ENCODE assay signal across 10 mouse cellular contexts in the genomic region with DNA sequence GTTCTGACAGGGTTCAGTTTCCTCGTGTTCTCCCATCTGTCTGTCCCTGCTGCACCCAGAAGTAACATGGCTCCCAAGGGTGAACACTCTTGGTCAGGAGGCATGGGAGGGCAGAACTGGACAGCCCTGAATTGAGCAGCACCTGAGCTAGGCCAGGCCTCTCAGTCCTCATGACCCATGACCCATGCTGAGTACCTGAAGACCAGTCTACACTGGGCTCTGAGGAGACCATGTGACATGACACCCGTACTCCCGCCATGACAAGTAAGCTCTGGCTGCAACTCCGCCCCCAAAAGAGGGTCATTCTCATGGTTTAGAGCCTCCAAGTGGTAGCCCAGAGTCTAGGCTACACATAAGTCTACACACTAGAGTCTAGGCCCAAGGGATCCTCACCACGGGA.
DNase-seq lines count a peak whose midpoint lies in the region; ATAC-seq and TF ChIP-seq lines count a peak whose summit lies in the region.
"Had no signal": no experiment of that assay in that cellular context is flagged by ENCODE, and none has a peak within 500 bp of the region (broad histone marks: within the 10 kb centered on the region; RNA-seq: fewer than 3 reads in every experiment).

No protein-coding gene starts in this region.

- H3K4me1 ChIP-seq in forebrain, embryonic 11.5 days (replicated peaks; ENCODE audit: control insufficient read depth, insufficient read depth, low read length): no peaks in the 10 kb centered on the region; the same call in 1 of the 2 replicates
- H3K4me1 ChIP-seq in forebrain, postnatal 0 days (ENCODE audit: insufficient read depth): no peaks in the 10 kb centered on the region
- peaks cover 4% of the 10 kb centered on the region for H3K4me1 ChIP-seq in midbrain, embryonic 11.5 days (ENCODE audit: control insufficient read depth, insufficient read depth, low read length)
- peaks cover 27% of the 10 kb centered on the region for H3K4me1 ChIP-seq in midbrain, embryonic 10.5 days
- H3K4me1 ChIP-seq in intestine, embryonic 16.5 days (ENCODE audit: control insufficient read depth, insufficient read depth, low read length): 0 out of 2 replicates have a peak, but pooled peaks cover 7% of the 10 kb centered on the region
- no peaks in the 10 kb centered on the region for H3K4me1 ChIP-seq in midbrain, postnatal 0 days (ENCODE audit: insufficient read depth, low read length)

- 76% methylated on average over 5 of the region's 5 CpGs for WGBS in forebrain, embryonic 11.5 days
- 63% methylated on average over 5 of the region's 5 CpGs for WGBS in forebrain, postnatal 0 days
- 60% methylated on average over 5 of the region's 5 CpGs for WGBS in midbrain, embryonic 11.5 days
- 77% methylated on average over 5 of the region's 5 CpGs for WGBS in midbrain, embryonic 10.5 days
- 56% methylated on average over 5 of the region's 5 CpGs for WGBS in intestine, embryonic 16.5 days
- WGBS in midbrain, postnatal 0 days: 65% methylated on average over 5 of the region's 5 CpGs

- peak; percentile 59; the same call in 1 of the 2 replicates for ATAC-seq in forebrain, embryonic 11.5 days (replicated peaks; ENCODE audit: low FRiP score)
- ATAC-seq in forebrain, postnatal 0 days: no peak
- no peak for ATAC-seq in midbrain, embryonic 11.5 days (ENCODE audit: low FRiP score)
- 0 out of 2 replicates have a peak, but pooled peaks have one; percentile 32 for ATAC-seq in intestine, embryonic 16.5 days
- 0 out of 2 replicates have a peak, but pooled peaks have one; percentile 8 for ATAC-seq in midbrain, postnatal 0 days (ENCODE audit: low FRiP score)

- no peaks in the 10 kb centered on the region for H3K36me3 ChIP-seq in forebrain, embryonic 11.5 days (ENCODE audit: control insufficient read depth, insufficient read depth, low read length)
- no peaks in the 10 kb centered on the region for H3K36me3 ChIP-seq in forebrain, postnatal 0 days (ENCODE audit: insufficient read depth)
- H3K36me3 ChIP-seq in midbrain, embryonic 11.5 days (ENCODE audit: control insufficient read depth, insufficient read depth, low read length): no peaks in the 10 kb centered on the region
- no peaks in the 10 kb centered on the region for H3K36me3 ChIP-seq in midbrain, embryonic 10.5 days
- no peaks in the 10 kb centered on the region for H3K36me3 ChIP-seq in intestine, embryonic 16.5 days (ENCODE audit: control insufficient read depth, insufficient read depth, low read length)
- H3K36me3 ChIP-seq in midbrain, postnatal 0 days (ENCODE audit: insufficient read depth, low read length): no peaks in the 10 kb centered on the region
- H3K36me3 ChIP-seq: heart, embryonic 12.5 days had no signal

- no peak for TF ChIP-seq CTCF in forebrain, postnatal 0 days (IDR thresholded peaks at IDR 0.05; ENCODE audit: low read depth)
- no peak for TF ChIP-seq CTCF in midbrain, postnatal 0 days (IDR thresholded peaks at IDR 0.05)

- H3K27me3 ChIP-seq in forebrain, embryonic 11.5 days (ENCODE audit: control insufficient read depth, insufficient read depth, low read length): no peaks in the 10 kb centered on the region
- no peaks in the 10 kb centered on the region; the same call in 1 of the 2 replicates for H3K27me3 ChIP-seq in forebrain, postnatal 0 days (ENCODE audit: insufficient read depth, low read length)
- H3K27me3 ChIP-seq in midbrain, embryonic 11.5 days (ENCODE audit: control insufficient read depth, insufficient read depth, low read length): no peaks in the 10 kb centered on the region
- H3K27me3 ChIP-seq in midbrain, embryonic 10.5 days (ENCODE audit: low read depth, poor library complexity, severe bottlenecking): peaks cover 30% of the 10 kb centered on the region
- H3K27me3 ChIP-seq in intestine, embryonic 16.5 days (replicated peaks; ENCODE audit: control insufficient read depth, insufficient read depth, low read length): no peaks in the 10 kb centered on the region
- H3K27me3 ChIP-seq in midbrain, postnatal 0 days (ENCODE audit: insufficient read depth, low read length): no peaks in the 10 kb centered on the region
- H3K27me3 ChIP-seq: Patski had no signal

- no peak for DNase-seq in forebrain, embryonic 11.5 days (ENCODE audit: low spot score)
- no peak for DNase-seq in forebrain, postnatal 0 days
- peak; percentile 84 for DNase-seq in midbrain, embryonic 11.5 days (ENCODE audit: low spot score, missing footprints)
- no peak for DNase-seq in midbrain, embryonic 10.5 days (ENCODE audit: low spot score)
- DNase-seq in midbrain, postnatal 0 days (ENCODE audit: low spot score): no peak
- no peak for DNase-seq in layer of hippocampus, adult 9-10 months (ENCODE audit: low spot score)
- no peak for DNase-seq in cerebellum, adult 8-10 months

- no peaks in the 10 kb centered on the region for H3K9me3 ChIP-seq in forebrain, embryonic 11.5 days (ENCODE audit: control insufficient read depth, low read length)
- H3K9me3 ChIP-seq in forebrain, postnatal 0 days (ENCODE audit: low read length): no peaks in the 10 kb centered on the region
- no peaks in the 10 kb centered on the region for H3K9me3 ChIP-seq in midbrain, embryonic 11.5 days (ENCODE audit: control insufficient read depth, low read length)
- no peaks in the 10 kb centered on the region for H3K9me3 ChIP-seq in midbrain, embryonic 10.5 days (replicated peaks)
- no peaks in the 10 kb centered on the region; the same call in 1 of the 2 replicates for H3K9me3 ChIP-seq in intestine, embryonic 16.5 days (ENCODE audit: control insufficient read depth, low read length)
- no peaks in the 10 kb centered on the region for H3K9me3 ChIP-seq in midbrain, postnatal 0 days (ENCODE audit: low read length)
- H3K9me3 ChIP-seq: heart, embryonic 12.5 days had no signal

- no peak overlapping the region for H3K9ac ChIP-seq in forebrain, embryonic 11.5 days (ENCODE audit: low read length)
- no peak overlapping the region for H3K9ac ChIP-seq in forebrain, postnatal 0 days
- no peak overlapping the region for H3K9ac ChIP-seq in midbrain, embryonic 11.5 days (ENCODE audit: low read length)
- no peak overlapping the region for H3K9ac ChIP-seq in intestine, embryonic 16.5 days (ENCODE audit: low read depth, low read length)
- H3K9ac ChIP-seq in midbrain, postnatal 0 days (replicated peaks; ENCODE audit: low read length, poor library complexity, severe bottlenecking): no peak overlapping the region

- no peak overlapping the region for H3K4me3 ChIP-seq in forebrain, embryonic 11.5 days (ENCODE audit: low read depth, low read length)
- H3K4me3 ChIP-seq in forebrain, postnatal 0 days (ENCODE audit: low read depth, low read length): no peak overlapping the region
- H3K4me3 ChIP-seq in midbrain, embryonic 11.5 days (ENCODE audit: low read depth, low read length): no peak overlapping the region
- no peak overlapping the region for H3K4me3 ChIP-seq in midbrain, embryonic 10.5 days
- H3K4me3 ChIP-seq in intestine, embryonic 16.5 days (ENCODE audit: low read length): no peak overlapping the region; the same call in 1 of the 2 replicates
- H3K4me3 ChIP-seq in midbrain, postnatal 0 days (ENCODE audit: low read depth, low read length): no peak overlapping the region

- no peak overlapping the region for H3K4me2 ChIP-seq in forebrain, embryonic 11.5 days (ENCODE audit: low read depth, low read length, severe bottlenecking)
- no peak overlapping the region for H3K4me2 ChIP-seq in forebrain, postnatal 0 days (ENCODE audit: low read depth)
- no peak overlapping the region for H3K4me2 ChIP-seq in midbrain, embryonic 11.5 days
- peak overlapping the region; percentile 98; the same call in 1 of the 2 replicates for H3K4me2 ChIP-seq in intestine, embryonic 16.5 days (ENCODE audit: low read depth, low read length)
- H3K4me2 ChIP-seq in midbrain, postnatal 0 days (ENCODE audit: low read depth, low read length, poor library complexity, severe bottlenecking): no peak overlapping the region

- H3K27ac ChIP-seq in forebrain, embryonic 11.5 days (ENCODE audit: low read depth, low read length): no peak overlapping the region
- H3K27ac ChIP-seq in forebrain, postnatal 0 days (ENCODE audit: low read depth, low read length): no peak overlapping the region
- no peak overlapping the region for H3K27ac ChIP-seq in midbrain, embryonic 11.5 days (ENCODE audit: low read depth, low read length)
- no peak overlapping the region for H3K27ac ChIP-seq in midbrain, embryonic 10.5 days (replicated peaks)
- H3K27ac ChIP-seq in intestine, embryonic 16.5 days (ENCODE audit: low read length): no peak overlapping the region
- H3K27ac ChIP-seq in midbrain, postnatal 0 days (ENCODE audit: low read depth, low read length): no peak overlapping the region

Comparison
In these comparisons a context has a peak if more than half of its experiments do, and no peak if none do; other contexts are left out.
1. ATAC-seq: peak in forebrain, embryonic 11.5 days (single experiment), intestine, embryonic 16.5 days (single experiment) and midbrain, postnatal 0 days (single experiment); none in forebrain, postnatal 0 days (single experiment) and midbrain, embryonic 11.5 days (single experiment).